Mouse (Mus musculus): ENCODE data around the gene Ankrd44. TPM values are rescaled to one million over a fixed set of nuclear protein-coding genes. Genes with fewer than 3 reads are reported as not detected.
A peak's percentile ranks its signal among the peaks of the same experiment; 100 is the strongest.

Gene Ankrd44
- polyA plus RNA-seq, 1 experiment from 2014 or later = 18.3 TPM

DNA sequence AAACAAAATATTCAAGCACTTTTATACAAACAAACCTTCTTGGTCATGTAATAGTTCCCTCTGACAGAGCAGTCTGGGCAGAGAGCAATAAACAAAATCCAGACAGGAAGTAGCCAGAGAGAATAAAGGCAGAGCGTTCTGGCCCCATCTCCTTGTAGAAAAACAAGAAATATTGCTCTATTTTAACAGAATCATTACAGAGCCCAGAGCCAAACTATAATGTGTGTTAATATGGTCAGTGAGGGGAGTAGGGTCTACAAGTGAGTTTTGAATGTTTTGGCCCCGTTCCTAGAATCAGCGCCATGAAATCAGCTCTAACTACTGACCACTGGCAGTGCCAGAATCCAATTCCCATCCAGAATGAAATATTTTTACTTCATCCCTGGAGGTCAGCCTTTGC lies 38.3 kb downstream of the Ankrd44 start:
- TF ChIP-seq CTCF (IDR thresholded peaks at IDR 0.05; ENCODE audit: low read depth) = no peak
- no peak overlapping the region for H3K4me2 ChIP-seq
- H3K4me3 ChIP-seq (ENCODE audit: low read depth, low read length) = no peak overlapping the region
- H3K27ac ChIP-seq (ENCODE audit: low read depth) = peak overlapping the region; percentile 58; the same call in 1 of the 2 replicates
- ATAC-seq (ENCODE audit: insufficient read depth) (peak; percentile 94), DNase-seq (peak; percentile 89)
- no peaks in the 10 kb centered on the region for H3K9me3 ChIP-seq (ENCODE audit: low read depth, low read length)
- H3K4me1 ChIP-seq (ENCODE audit: insufficient read depth) = peaks cover 18% of the 10 kb centered on the region
- H3K27me3 ChIP-seq (ENCODE audit: insufficient read depth, low read length) = no peaks in the 10 kb centered on the region
- no peak overlapping the region for H3K9ac ChIP-seq
- H3K36me3 ChIP-seq (ENCODE audit: insufficient read depth) = no peaks in the 10 kb centered on the region
- WGBS = 37% methylated on average over 3 of the region's 3 CpGs

DNA sequence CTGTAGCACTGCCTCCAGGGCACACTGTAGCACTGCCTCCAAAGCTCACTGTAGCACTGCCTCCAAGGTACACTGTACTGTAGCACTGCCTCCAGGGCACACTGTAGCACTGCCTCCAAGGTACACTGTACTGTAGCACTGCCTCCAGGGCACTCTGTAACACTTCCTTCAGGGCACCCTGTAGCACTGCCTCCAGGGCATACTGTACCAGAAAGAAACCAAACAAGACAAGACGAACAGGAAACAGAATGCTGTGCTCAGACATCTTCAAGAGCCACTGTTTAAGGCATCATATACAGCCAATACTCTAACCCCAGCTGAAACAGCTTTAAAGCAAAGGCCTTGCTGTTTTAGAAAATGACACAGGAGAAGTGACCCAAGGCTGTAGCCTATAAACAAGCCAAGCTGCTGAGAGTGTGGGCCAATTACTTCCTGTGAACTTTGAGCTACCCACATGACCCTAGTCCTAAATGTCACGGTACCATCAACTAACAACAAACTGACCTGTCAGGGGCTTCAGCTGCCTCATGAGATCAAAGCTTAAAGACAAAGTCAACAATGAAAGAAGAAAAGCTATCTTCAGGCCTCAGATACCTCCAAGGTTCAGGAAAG lies 43.2 kb downstream of the Ankrd44 start:
- no peaks in the 10 kb centered on the region for H3K36me3 ChIP-seq (ENCODE audit: insufficient read depth)
- H3K4me1 ChIP-seq (ENCODE audit: insufficient read depth) = peaks cover 24% of the 10 kb centered on the region
- no peaks in the 10 kb centered on the region for H3K27me3 ChIP-seq (ENCODE audit: insufficient read depth, low read length)
- no peak overlapping the region for H3K4me2 ChIP-seq
- H3K27ac ChIP-seq (ENCODE audit: low read depth) = no peak overlapping the region
- DNase-seq (no peak), ATAC-seq (ENCODE audit: insufficient read depth) (no peak)
- 35% methylated on average over 2 of the region's 2 CpGs for WGBS
- H3K9me3 ChIP-seq (ENCODE audit: low read depth, low read length) = no peaks in the 10 kb centered on the region
- H3K9ac ChIP-seq = no peak overlapping the region
- no peak for TF ChIP-seq CTCF (IDR thresholded peaks at IDR 0.05; ENCODE audit: low read depth)
- no peak overlapping the region for H3K4me3 ChIP-seq (ENCODE audit: low read depth, low read length)

DNA sequence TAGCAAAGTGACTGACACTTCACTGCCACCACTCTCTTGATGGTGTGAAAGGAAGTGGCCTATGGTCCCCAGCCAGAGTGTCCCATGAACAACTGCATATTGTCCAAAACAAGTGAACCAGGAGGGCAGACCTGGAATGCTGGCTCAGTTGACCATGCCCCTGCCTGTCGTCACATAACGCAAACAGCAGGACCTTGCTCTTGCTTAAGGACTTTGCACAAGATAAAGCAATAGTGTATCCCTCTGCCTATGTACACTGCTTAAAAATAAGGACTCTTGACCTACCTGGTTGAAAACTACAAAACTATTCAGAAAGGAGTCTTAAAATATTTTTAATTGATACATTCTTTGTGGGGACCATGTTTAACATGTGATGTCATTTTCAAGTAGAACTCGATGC lies 44.7 kb downstream of the Ankrd44 start:
- Histone ChIP-seq H3K4me3 (ENCODE audit: low read depth, low read length) (no peak overlapping the region), H3K27ac (ENCODE audit: low read depth) (no peak overlapping the region), H3K4me1 (ENCODE audit: insufficient read depth) (peaks cover 17% of the 10 kb centered on the region), H3K9ac (no peak overlapping the region), H3K27me3 (ENCODE audit: insufficient read depth, low read length) (no peaks in the 10 kb centered on the region), H3K4me2 (no peak overlapping the region), H3K9me3 (ENCODE audit: low read depth, low read length) (no peaks in the 10 kb centered on the region), H3K36me3 (ENCODE audit: insufficient read depth) (no peaks in the 10 kb centered on the region)
- DNase-seq (no peak), ATAC-seq (ENCODE audit: insufficient read depth) (no peak)
- 70% methylated on average over 3 of the region's 3 CpGs for WGBS
- no peak for TF ChIP-seq CTCF (IDR thresholded peaks at IDR 0.05; ENCODE audit: low read depth)

DNA sequence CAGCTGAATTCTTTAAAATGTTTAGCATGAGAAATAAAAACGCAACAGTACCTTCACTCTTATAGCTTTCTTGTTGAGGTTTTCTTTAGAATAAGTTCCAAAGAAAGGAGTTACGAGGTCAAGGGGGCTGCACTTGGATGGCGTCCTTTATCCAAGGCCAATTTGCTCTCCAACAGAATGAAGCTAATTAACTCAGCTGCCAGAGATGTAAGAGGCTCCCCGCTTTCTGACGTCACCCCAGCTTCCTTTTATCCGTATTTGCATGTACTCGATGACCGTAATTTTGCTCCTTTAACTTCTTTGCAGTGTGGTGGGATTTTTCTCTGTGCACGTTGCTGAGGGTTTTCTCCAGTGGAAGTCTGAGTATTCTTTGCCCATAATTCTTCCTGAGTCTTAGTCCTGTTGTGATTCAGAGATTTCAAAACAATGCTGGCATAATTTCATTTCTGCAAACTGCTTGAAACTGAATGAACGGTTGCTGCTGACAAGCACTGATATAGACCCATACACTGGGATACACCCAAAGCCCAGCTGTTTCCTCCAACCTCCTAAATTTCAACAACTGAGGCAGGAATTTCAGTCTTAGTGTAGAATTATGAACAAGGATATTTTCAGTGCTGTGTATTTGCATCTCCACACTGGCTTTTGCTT lies 48.6 kb downstream of the Ankrd44 start:
- DNase-seq (no peak), ATAC-seq (ENCODE audit: insufficient read depth) (no peak)
- Histone ChIP-seq H3K36me3 (ENCODE audit: insufficient read depth) (no peaks in the 10 kb centered on the region), H3K9me3 (ENCODE audit: low read depth, low read length) (no peaks in the 10 kb centered on the region), H3K4me2 (no peak overlapping the region), H3K27ac (ENCODE audit: low read depth) (no peak overlapping the region), H3K27me3 (ENCODE audit: insufficient read depth, low read length) (no peaks in the 10 kb centered on the region), H3K4me3 (ENCODE audit: low read depth, low read length) (no peak overlapping the region), H3K4me1 (ENCODE audit: insufficient read depth) (peaks cover 27% of the 10 kb centered on the region), H3K9ac (no peak overlapping the region)
- TF ChIP-seq CTCF (IDR thresholded peaks at IDR 0.05; ENCODE audit: low read depth) = no peak
- 64% methylated on average over 10 of the region's 10 CpGs for WGBS

DNA sequence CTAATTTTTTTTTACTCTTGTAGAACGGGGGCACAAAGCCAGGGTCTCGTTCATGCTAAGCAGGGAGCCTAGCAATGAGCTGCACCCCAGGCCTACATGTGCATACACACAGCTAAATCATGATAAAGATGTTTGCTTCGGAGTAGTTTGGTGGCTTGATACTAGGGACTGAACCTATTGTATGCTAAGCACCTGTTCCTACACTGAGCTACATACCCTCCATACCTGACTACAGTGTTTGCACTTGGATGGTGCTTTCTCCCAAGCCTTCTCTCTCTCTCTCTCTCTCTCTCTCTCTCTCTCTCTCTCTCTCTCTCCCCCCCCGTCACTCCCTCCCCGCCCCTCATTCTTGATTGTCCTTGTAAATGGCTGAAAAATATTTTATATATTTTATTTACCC lies 49.2 kb downstream of the Ankrd44 start:
- 86% methylated on average over 5 of the region's 5 CpGs for WGBS
- DNase-seq (no peak), ATAC-seq (ENCODE audit: insufficient read depth) (no peak)
- Histone ChIP-seq H3K4me3 (ENCODE audit: low read depth, low read length) (no peak overlapping the region), H3K27ac (ENCODE audit: low read depth) (no peak overlapping the region), H3K4me2 (no peak overlapping the region), H3K9ac (no peak overlapping the region), H3K27me3 (ENCODE audit: insufficient read depth, low read length) (no peaks in the 10 kb centered on the region), H3K9me3 (ENCODE audit: low read depth, low read length) (no peaks in the 10 kb centered on the region), H3K4me1 (ENCODE audit: insufficient read depth) (peaks cover 27% of the 10 kb centered on the region), H3K36me3 (ENCODE audit: insufficient read depth) (no peaks in the 10 kb centered on the region)
- no peak for TF ChIP-seq CTCF (IDR thresholded peaks at IDR 0.05; ENCODE audit: low read depth)

DNA sequence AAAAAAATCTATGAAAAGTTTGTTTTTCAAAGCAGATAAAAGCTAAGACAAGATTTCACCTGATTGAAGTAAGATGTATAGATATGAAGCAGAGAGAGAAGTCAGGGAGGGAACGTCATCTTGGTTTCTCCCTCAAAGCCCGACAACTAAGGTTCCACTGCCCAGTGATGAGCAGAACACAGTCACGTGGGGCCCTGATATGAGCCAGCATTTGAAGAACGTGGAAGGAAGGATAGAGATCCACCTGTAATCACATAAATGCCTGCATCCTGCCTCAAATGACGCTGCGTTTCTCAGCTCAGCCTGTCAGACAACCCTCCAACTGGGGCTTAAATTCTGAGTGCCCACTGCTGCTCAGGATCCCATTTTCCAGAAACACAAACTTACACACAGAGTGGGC lies 52.1 kb downstream of the Ankrd44 start:
- no peak overlapping the region for H3K27ac ChIP-seq (ENCODE audit: low read depth)
- H3K4me3 ChIP-seq (ENCODE audit: low read depth, low read length) = no peak overlapping the region
- ATAC-seq (ENCODE audit: insufficient read depth) = no peak
- H3K9me3 ChIP-seq (ENCODE audit: low read depth, low read length) = no peaks in the 10 kb centered on the region
- no peaks in the 10 kb centered on the region for H3K27me3 ChIP-seq (ENCODE audit: insufficient read depth, low read length)
- WGBS = 65% methylated on average over 6 of the region's 6 CpGs
- H3K4me2 ChIP-seq = no peak overlapping the region
- no peak for DNase-seq
- no peaks in the 10 kb centered on the region for H3K36me3 ChIP-seq (ENCODE audit: insufficient read depth)
- no peak overlapping the region for H3K9ac ChIP-seq
- TF ChIP-seq CTCF (IDR thresholded peaks at IDR 0.05; ENCODE audit: low read depth) = no peak
- H3K4me1 ChIP-seq (ENCODE audit: insufficient read depth) = peaks cover 23% of the 10 kb centered on the region; the same call in 1 of the 2 replicates

DNA sequence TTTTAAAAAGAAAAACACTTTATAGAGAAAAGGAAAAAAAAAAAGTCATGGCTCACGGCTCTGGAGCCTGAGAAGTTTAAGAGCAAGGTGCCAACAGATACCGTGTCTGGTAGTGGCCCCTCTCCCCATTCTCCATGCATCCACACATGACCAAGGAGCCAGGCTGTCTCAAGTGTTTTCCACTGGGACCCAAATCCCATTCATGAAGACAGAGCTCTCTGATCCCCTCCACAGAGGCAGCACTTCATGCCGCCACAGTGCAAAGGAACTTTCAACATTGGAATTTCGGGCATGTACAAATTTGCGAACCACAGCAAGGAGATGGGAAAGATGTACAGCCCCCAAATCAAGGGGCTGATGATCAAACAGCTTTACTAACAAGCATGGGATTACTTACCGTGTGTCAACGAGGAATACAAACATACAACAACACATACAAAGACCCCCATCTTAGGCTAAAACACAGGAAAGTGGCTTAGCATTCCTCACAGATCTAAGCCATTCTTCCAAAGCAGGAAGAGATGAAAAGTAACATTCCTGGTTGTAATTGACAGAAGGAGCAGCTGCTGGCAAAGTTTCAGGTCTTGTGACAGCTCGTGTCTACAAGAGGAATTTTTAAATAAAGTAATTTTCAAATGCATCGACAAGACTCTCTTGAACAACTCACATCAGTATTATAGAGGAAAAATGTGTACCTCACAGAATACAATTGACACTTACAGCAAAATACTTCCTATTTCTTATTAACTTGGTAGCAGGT lies 53.1 kb downstream of the Ankrd44 start:
- no peaks in the 10 kb centered on the region for H3K9me3 ChIP-seq (ENCODE audit: low read depth, low read length)
- peaks cover 16% of the 10 kb centered on the region; the same call in 1 of the 2 replicates for H3K4me1 ChIP-seq (ENCODE audit: insufficient read depth)
- H3K27ac ChIP-seq (ENCODE audit: low read depth) = no peak overlapping the region
- peak; percentile 54 for DNase-seq
- H3K4me3 ChIP-seq (ENCODE audit: low read depth, low read length) = no peak overlapping the region
- H3K27me3 ChIP-seq (ENCODE audit: insufficient read depth, low read length) = no peaks in the 10 kb centered on the region
- no peak overlapping the region for H3K4me2 ChIP-seq
- ATAC-seq (ENCODE audit: insufficient read depth) = no peak
- 43% methylated on average over 9 of the region's 9 CpGs for WGBS
- no peak overlapping the region for H3K9ac ChIP-seq
- no peaks in the 10 kb centered on the region for H3K36me3 ChIP-seq (ENCODE audit: insufficient read depth)
- no peak for TF ChIP-seq CTCF (IDR thresholded peaks at IDR 0.05; ENCODE audit: low read depth)

Measured in lung, embryonic 14.5 days (tissue).